Mouse (Mus musculus) limb, embryonic 14.5 days (tissue): ENCODE data around the gene Pgm1. TPM values are rescaled to one million over a fixed set of nuclear protein-coding genes. Genes with fewer than 3 reads are reported as not detected.

Experiments
- ATAC-seq: fragments of 200-750 bp; cut with Nextera tagmentation; 2 replicates; pipeline ENCODE4 v1.8.0; 2017; ENCODE audit warnings: low read depth, moderate number of reproducible peaks, moderate TSS enrichment; ENCODE audit not compliant: low FRiP score
- DNase-seq: peaks from one replicate; pipeline ENCODE4 v3.0.0-alpha.2; 2015; ENCODE audit warnings: low spot score
- H3K27ac ChIP-seq: fragments of 300-500 bp; sonication (generic); replicated peaks from 2 replicates; pipeline ENCODE4 v1.5.1; 2014; ENCODE audit warnings: low read depth, mild to moderate bottlenecking, low read length, moderate library complexity, mixed read lengths
- H3K27me3 ChIP-seq: fragments of 300-500 bp; sonication (generic); 2 replicates; pipeline ENCODE4 v1.6.1; 2014; ENCODE audit warnings: low read length, mixed read lengths; ENCODE audit not compliant: control insufficient read depth, insufficient read depth
- H3K36me3 ChIP-seq: fragments of 300-500 bp; sonication (generic); 2 replicates; pipeline ENCODE4 v1.6.1; 2014; ENCODE audit warnings: mild to moderate bottlenecking, low read length, moderate library complexity, mixed read lengths; ENCODE audit not compliant: control insufficient read depth, insufficient read depth
- H3K4me1 ChIP-seq: fragments of 300-500 bp; sonication (generic); 2 replicates; pipeline ENCODE4 v1.6.1; 2014; ENCODE audit warnings: antibody characterized with exemption, low read length, mixed read lengths; ENCODE audit not compliant: control insufficient read depth, insufficient read depth
- H3K4me2 ChIP-seq: fragments of 300-500 bp; sonication (generic); replicated peaks from 2 replicates; pipeline ENCODE4 v1.6.1; 2014; ENCODE audit warnings: low read depth, mild to moderate bottlenecking, low read length, moderate library complexity; ENCODE audit not compliant: severe bottlenecking
- H3K4me3 ChIP-seq: fragments of 300-500 bp; sonication (generic); replicated peaks from 2 replicates; pipeline ENCODE4 v1.5.1; 2014; ENCODE audit warnings: low read length
- H3K9ac ChIP-seq: fragments of 300-500 bp; sonication (generic); 2 replicates; pipeline ENCODE4 v1.6.1; 2014; ENCODE audit warnings: mild to moderate bottlenecking, low read depth, low read length, moderate library complexity; ENCODE audit not compliant: severe bottlenecking
- H3K9me3 ChIP-seq: fragments of 300-500 bp; sonication (generic); 2 replicates; pipeline ENCODE4 v1.6.1; 2016; ENCODE audit warnings: low read length; ENCODE audit not compliant: control insufficient read depth
- POLR2A ChIP-seq: fragments of 200-500 bp; IDR thresholded peaks from 2 replicates; pipeline ENCODE4 v1.8.0; 2012; ENCODE audit warnings: inconsistent platforms, mild to moderate bottlenecking, moderate library complexity, borderline replicate concordance; ENCODE audit not compliant: insufficient read depth, insufficient read length; ENCODE audit errors: extremely low read depth
- WGBS: fragments of 180-500 bp; shearing (Covaris S2); extraction: QIAGEN DNeasy Blood & Tissue Kit; methylation state at CpG from one replicate; pipeline ENCODE4 v1.1.7; 2014; 5-methylcytosine and 5-hydroxymethylcytosine counted together
- polyA plus RNA-seq, 2 experiments: library from polyadenylated mRNA; depleted of rRNA in 1 of 2; stranded (reverse) in 1 of 2; unstranded in 1 of 2; fragments of >200 nt; fragmentation: Nextera tagmentation in 1 of 2; extraction: Ambion mirVana in 1 of 2; gene quantifications; 2 replicates each; pipeline versions ENCODE4 v1.2.1 to v1.2.3; 2012 to 2014

Gene Pgm1
- polyA plus RNA-seq (2012; rRNA removed) (39.8 and 40.1 TPM in 2 replicates), polyA plus RNA-seq (2014; fragmentation: Nextera tagmentation; extraction: Ambion mirVana) (52.1 and 54.6 TPM in 2 replicates)

- Histone ChIP-seq H3K9me3 (no peaks in the 10 kb centered on the region), H3K4me3 (peak within 1 kb of the TSS; percentile 67), H3K36me3 (no peaks in the 10 kb centered on the region), H3K27me3 (no peaks in the 10 kb centered on the region), H3K4me2 (peak within 1 kb of the TSS; percentile 89), H3K4me1 (peaks cover 14% of the 10 kb centered on the region), H3K27ac (peak within 1 kb of the TSS; percentile 76), H3K9ac (peak within 1 kb of the TSS; percentile 64)
- 4% methylated on average over 23 of the region's 23 CpGs for WGBS
- ATAC-seq (peak; percentile 73), DNase-seq (peak; percentile 70)
- 0 out of 2 replicates have a peak, but pooled peaks have one; percentile 8 for TF ChIP-seq POLR2A
Measured at GRCm38 (mm10) chr4:99929149-99929612, at the start of gene Pgm1. Pgm1 (plus strand) TSS chr4:99929414.

- no peaks in the 10 kb centered on the region for H3K36me3 ChIP-seq
- ATAC-seq = no peak
- no peak overlapping the region for H3K4me3 ChIP-seq
- H3K27ac ChIP-seq = no peak overlapping the region
- TF ChIP-seq POLR2A = no peak
- H3K4me1 ChIP-seq = no peaks in the 10 kb centered on the region
- no peaks in the 10 kb centered on the region for H3K27me3 ChIP-seq
- no peak overlapping the region for H3K9ac ChIP-seq
- DNase-seq = peak; percentile 51
- no peak overlapping the region for H3K4me2 ChIP-seq
- H3K9me3 ChIP-seq = no peaks in the 10 kb centered on the region
Measured at GRCm38 (mm10) chr4:99881882-99882281, 47.3 kb upstream of the Pgm1 start.

- Histone ChIP-seq H3K9ac (no peak overlapping the region), H3K27ac (no peak overlapping the region), H3K36me3 (no peaks in the 10 kb centered on the region), H3K4me2 (no peak overlapping the region), H3K9me3 (no peaks in the 10 kb centered on the region), H3K27me3 (no peaks in the 10 kb centered on the region), H3K4me3 (no peak overlapping the region), H3K4me1 (no peaks in the 10 kb centered on the region)
- DNase-seq (peak; percentile 11), ATAC-seq (no peak)
- TF ChIP-seq POLR2A = no peak
Measured at GRCm38 (mm10) chr4:99882405-99882804, 46.8 kb upstream of the Pgm1 start.

GRCm38 (mm10) chr4:99913894-99914451, 15.2 kb upstream of the Pgm1 start:
- 67% methylated on average over 4 of the region's 4 CpGs for WGBS
- no peak for TF ChIP-seq POLR2A
- peak; percentile 68 for DNase-seq

GRCm38 (mm10) chr4:99926380-99926779, 2.8 kb upstream of the Pgm1 start:
- no peak overlapping the region for H3K4me2 ChIP-seq
- ATAC-seq (no peak), DNase-seq (no peak)
- no peaks in the 10 kb centered on the region for H3K36me3 ChIP-seq
- H3K4me1 ChIP-seq = peaks cover 14% of the 10 kb centered on the region
- no peak overlapping the region for H3K27ac ChIP-seq
- no peaks in the 10 kb centered on the region for H3K27me3 ChIP-seq
- 81% methylated on average over 4 of the region's 4 CpGs for WGBS
- H3K9me3 ChIP-seq = no peaks in the 10 kb centered on the region
- no peak overlapping the region for H3K4me3 ChIP-seq
- TF ChIP-seq POLR2A = no peak
- no peak overlapping the region for H3K9ac ChIP-seq

More at GRCm38 (mm10) chr4:99913894-99914451, 15.2 kb upstream of the Pgm1 start:
- H3K27ac ChIP-seq = no peak overlapping the region
- H3K9ac ChIP-seq = no peak overlapping the region
- H3K4me2 ChIP-seq = no peak overlapping the region
- no peaks in the 10 kb centered on the region for H3K9me3 ChIP-seq
- H3K36me3 ChIP-seq = 0 out of 2 replicates have a peak, but pooled peaks cover 3% of the 10 kb centered on the region
- no peaks in the 10 kb centered on the region for H3K4me1 ChIP-seq
- ATAC-seq = no peak
- no peak overlapping the region for H3K4me3 ChIP-seq
- no peaks in the 10 kb centered on the region for H3K27me3 ChIP-seq
